Mouse (Mus musculus) kidney, postnatal 36 days (tissue): ENCODE results near the gene Klc1.

Source experiments
- DNase-seq, 2 experiments: peaks; one replicate each; pipeline ENCODE4 v3.0.0; 2021 to 2022; ENCODE audit warnings: mixed read lengths in 2 of 2

The Klc1 gene

DNA sequence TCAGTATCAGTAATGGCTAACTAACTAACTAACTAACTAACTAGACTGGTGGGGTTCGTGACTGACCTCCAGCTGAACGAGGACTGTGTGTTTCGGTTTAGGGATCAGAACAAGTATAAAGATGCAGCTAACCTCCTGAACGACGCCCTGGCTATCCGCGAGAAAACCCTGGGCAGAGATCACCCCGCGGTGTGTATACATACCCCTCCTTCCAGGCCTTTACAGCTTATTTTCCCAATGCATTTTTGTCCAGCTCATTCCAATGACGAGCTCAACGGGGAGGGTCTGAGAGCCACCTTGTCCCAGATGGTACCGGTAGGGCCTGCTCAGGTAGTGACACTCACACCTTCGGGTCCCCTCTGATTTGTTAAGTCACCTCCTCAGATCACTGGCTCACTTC lies 19.3 kb downstream of the Klc1 start:
- no peak for DNase-seq

GRCm38 (mm10) chr12:111779544-111779943 lies 20.9 kb downstream of the Klc1 start:
- peak in 1 of 2 experiments; percentile 42 for DNase-seq

DNA sequence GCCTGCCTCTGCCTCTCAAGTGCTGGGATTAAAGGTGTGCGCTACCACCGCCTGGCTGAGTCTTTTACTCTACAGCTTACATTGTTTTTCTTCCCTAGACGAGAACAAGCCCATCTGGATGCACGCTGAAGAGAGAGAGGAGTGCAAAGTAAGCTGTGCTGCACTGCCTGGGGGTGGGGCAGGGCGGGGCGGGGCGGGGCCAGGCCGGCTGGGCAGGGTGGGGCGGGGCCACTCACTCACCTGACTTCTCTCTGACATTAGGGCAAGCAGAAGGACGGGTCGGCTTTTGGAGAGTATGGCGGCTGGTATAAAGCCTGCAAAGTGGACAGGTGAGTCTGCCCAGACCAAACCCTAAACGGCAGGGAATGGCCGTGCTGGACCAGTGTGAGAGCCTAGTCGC lies 26.5 kb downstream of the Klc1 start:
- no peak for DNase-seq

GRCm38 (mm10) chr12:111787015-111787414 lies 28.4 kb downstream of the Klc1 start:
- no peak for DNase-seq

GRCm38 (mm10) chr12:111790090-111790489 lies 31.4 kb downstream of the Klc1 start:
- peak; percentile 65 to 82 for DNase-seq

- DNase-seq = no peak
Measured at GRCm38 (mm10) chr12:111790631-111791030, 32.0 kb downstream of the Klc1 start.

- no peak for DNase-seq
Measured at GRCm38 (mm10) chr12:111791474-111792104, 32.9 kb downstream of the Klc1 start.

- DNase-seq = peak; percentile 86 to 87
Measured at GRCm38 (mm10) chr12:111794102-111794501, 35.5 kb downstream of the Klc1 start.

DNA sequence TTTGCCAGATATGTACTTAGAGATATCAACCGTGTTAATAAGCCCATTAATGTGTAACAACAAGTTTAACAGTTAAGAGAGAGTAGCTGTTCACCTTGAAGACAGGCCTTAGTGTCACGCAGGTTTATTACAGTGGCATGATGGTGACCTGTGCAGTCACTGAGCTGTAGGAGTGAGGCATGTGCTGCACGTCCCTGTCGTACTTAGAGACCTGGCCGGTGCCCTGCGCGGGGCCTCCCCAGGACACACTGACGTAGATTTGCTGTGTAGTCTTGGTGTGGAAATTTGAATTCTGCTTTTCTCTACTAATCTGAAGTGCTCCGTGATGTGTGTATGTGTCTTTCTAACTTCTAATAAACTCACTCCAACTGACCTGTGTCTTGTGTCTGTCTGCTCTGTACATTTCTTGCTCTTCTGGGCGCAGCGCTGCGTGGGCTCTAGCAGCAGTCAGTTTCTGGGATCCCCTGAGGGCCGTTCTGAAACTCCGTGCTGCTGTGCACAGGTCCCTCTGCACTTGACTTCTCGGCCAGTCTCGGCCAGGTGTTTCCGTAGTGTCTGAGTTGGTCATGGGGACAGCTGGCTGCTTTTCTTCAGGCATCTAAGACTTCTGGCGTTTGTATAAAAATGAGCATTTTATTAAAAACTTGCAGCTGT lies 36.0 kb downstream of the Klc1 start:
- no peak for DNase-seq

DNA sequence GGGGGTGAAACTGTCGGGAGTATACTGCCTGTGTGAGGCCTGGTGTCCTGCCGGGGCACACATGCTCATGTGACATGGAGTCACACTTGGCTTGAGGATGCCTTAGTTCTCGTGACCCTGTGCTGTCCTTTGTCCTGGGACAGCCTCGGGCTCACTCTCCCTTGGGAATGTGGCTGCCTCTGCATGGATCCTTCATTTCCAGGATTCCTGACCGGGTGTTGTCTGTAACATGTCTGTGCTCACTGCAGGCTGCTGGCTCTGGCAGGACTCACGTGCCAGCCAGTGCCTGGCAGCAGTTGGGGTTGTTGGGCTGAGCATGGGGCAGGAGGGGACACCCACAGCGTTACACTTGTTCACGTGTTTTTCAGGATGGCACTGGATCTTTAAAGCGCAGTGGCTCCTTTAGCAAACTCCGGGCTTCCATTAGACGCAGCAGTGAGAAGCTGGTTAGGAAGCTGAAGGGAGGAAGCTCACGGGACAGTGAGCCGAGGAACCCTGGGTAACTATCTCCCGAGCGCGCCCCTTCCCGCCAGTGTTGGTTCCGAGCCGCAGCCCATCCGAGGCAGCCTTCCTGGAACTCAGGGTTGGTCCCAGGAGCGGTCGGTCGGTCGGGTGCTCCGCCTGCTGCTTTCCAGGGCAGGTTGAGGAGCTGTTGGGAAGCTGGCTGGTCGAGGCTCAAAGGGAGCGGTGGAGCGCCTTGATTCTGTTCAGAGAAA lies 36.7 kb downstream of the Klc1 start:
- DNase-seq = peak; percentile 68 to 75

GRCm38 (mm10) chr12:111797251-111797650 lies 38.6 kb downstream of the Klc1 start:
- no peak for DNase-seq

DNA sequence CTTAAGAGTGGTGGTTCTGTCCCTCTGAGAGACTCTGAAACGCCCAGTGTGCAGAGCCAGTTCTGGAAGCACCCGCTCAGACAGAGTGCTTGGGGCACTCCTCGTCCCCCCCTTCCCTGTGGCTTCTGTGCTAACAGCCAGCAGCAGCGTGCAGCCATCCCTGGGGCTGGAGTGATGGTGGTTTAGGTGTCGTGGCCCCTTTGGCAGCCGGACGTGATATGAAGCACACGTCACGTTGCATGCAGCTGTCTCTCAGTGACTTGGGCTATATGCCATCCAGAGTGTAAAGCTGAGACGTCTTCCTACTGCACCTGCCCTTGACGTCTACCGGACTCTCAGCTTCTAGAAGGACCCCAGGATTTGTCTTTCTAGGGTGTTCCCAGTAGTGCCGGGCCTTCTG lies 39.8 kb downstream of the Klc1 start:
- DNase-seq = no peak

- DNase-seq = peak; percentile 52 to 56
Measured at GRCm38 (mm10) chr12:111800459-111801183, 42.0 kb downstream of the Klc1 start.

- no peak for DNase-seq
Measured at GRCm38 (mm10) chr12:111803538-111803937, 44.9 kb downstream of the Klc1 start.

GRCm38 (mm10) chr12:111808775-111809174 lies 50.1 kb downstream of the Klc1 start:
- DNase-seq = no peak

GRCm38 (mm10) chr12:111809762-111810161 lies 51.1 kb downstream of the Klc1 start:
- DNase-seq = peak; percentile 84 to 89

- DNase-seq = no peak
Measured at GRCm38 (mm10) chr12:111812075-111812474, 53.4 kb downstream of the Klc1 start.

DNA sequence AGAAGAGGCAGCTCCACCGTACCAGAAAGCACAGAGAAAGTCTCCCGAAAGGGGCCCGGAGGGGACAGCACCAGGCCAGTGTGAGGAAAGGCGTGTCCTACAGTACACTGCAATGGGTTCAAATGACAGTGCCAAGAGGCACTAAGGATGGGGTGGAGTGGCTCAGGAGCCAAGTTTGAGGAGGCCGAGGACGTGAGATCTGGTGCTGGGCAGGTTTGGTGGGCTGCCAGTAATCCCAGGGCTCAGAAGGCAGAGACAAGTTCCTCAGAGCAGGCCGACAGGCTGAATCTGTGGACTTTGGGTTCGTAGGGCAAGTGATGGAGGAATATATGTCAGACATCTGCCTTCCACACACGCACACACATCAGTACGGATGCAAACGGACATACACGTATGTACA lies 54.0 kb downstream of the Klc1 start:
- DNase-seq = peak in 1 of 2 experiments; percentile 30

DNA sequence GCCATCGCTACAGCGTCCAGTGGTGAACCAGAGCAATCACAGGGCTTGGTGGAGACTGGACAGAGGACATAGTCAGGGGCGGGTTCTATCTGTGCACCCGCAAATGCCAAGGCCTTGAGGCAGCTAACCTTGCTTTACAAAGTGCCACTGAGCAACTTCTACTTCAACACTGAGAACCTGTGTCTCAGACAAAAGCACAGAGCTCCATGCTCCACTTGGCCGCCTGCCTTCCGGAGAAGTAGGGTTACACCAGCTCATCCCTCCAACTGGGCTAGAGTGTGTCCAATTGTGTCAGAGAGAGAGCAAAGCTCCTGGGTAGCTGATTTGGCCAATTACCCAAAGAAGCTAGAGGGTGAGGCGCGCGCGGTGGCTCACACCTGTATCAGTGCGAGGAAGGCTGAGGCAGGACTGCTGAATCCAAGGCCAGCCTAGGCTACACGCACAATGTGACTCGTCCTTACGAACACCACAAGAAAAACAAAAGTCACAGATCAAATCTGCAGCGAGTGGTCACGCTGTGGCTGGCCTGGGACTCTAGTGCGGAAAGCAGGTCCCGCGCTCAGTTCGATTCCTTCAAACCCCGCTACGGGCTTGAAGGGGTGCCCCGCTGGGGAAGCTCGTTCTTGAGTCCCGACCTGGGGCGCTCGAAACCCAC lies 54.6 kb downstream of the Klc1 start:
- DNase-seq = peak in 1 of 2 experiments; percentile 43

DNA sequence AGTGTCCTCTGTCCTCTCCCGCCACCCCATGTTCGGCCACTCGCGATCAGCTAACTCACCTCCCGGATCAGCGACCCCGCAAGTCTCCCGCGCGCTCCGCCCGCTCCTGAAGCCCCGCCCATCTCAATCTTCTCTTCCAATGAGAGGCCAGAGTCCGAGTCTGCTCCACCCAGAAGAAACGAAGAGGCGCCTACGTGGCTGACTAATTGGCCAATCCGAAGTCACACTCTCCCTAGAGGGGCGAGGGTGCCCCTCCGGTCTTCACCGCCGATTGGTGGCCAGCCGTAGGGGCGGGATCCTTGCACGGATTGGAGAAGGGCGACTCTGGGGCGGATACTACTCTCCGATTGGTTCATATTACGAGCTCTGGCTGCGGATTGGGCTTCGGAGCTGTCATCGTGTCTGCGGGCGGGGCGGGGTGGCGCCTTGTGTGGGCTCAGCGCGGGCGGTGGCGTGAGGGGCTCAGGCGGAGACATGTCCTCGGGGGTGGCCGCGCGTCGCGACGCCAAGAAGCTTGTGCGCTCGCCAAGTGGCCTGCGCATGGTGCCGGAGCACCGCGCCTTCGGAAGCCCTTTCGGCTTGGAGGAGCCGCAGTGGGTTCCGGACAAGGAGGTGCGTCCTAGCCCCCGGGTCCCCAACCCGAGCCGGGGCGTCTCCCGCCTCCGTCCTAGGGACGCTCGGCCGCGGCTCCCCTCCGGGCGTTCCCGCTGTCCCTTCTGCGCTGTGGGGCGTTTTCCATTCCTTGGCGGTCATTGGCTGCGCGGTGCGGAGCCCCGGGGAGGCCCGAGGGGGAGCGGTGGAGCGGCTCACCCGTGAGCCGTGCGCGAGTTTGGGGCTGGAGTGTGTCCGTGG lies 55.3 kb downstream of the Klc1 start, which contains the start of the genes Xrcc3 and Zfyve21:
Gene Xrcc3 (minus strand): TSS at position 108 of the 852 bp plus-strand sequence.
Gene Zfyve21 (plus strand): TSS at position 405 of the 852 bp plus-strand sequence.
- DNase-seq = peak; percentile 96 to 99
